Comparison of ENCODE assay signal across 8 mouse cellular contexts in genomic region chr16:30060412-30060811, GRCm38 (mm10). TPM values are rescaled to one million over a fixed set of nuclear protein-coding genes. Genes with fewer than 3 reads are reported as not detected.
DNase-seq lines count a peak whose midpoint lies in the region; ATAC-seq lines count a peak whose summit lies in the region.
"Had no signal": no experiment of that assay in that cellular context is flagged by ENCODE, and none has a peak within 500 bp of the region (broad histone marks: within the 10 kb centered on the region; RNA-seq: fewer than 3 reads in every experiment).

No protein-coding gene starts in this region.

- H3K9ac ChIP-seq in limb, embryonic 12.5 days (replicated peaks) = peak overlapping the region; percentile 37; the same call in 1 of the 2 replicates
- no peak overlapping the region for H3K9ac ChIP-seq in liver, embryonic 11.5 days (ENCODE audit: low read depth, low read length)

- no peak overlapping the region for H3K27ac ChIP-seq in limb, embryonic 12.5 days
- no peak overlapping the region for H3K27ac ChIP-seq in liver, embryonic 11.5 days (ENCODE audit: low read depth, low read length)

- H3K9me3 ChIP-seq in limb, embryonic 12.5 days = no peaks in the 10 kb centered on the region
- H3K9me3 ChIP-seq in liver, embryonic 11.5 days (ENCODE audit: control insufficient read depth, low read length) = no peaks in the 10 kb centered on the region
- H3K9me3 ChIP-seq: megakaryocyte, embryonic 14.5 days had no signal

- WGBS in limb, embryonic 12.5 days = 20% methylated on average over 8 of the region's 8 CpGs
- WGBS in liver, embryonic 11.5 days = 24% methylated on average over 8 of the region's 8 CpGs

- no peak for ATAC-seq in limb, embryonic 12.5 days (ENCODE audit: insufficient number of reproducible peaks, insufficient read depth, low FRiP score, low TSS enrichment, low read depth)
- ATAC-seq in liver, embryonic 11.5 days (replicated peaks; ENCODE audit: low FRiP score) = no peak

- no peak overlapping the region for H3K4me3 ChIP-seq in limb, embryonic 12.5 days (replicated peaks)
- no peak overlapping the region for H3K4me3 ChIP-seq in liver, embryonic 11.5 days (ENCODE audit: low read depth, low read length)
- H3K4me3 ChIP-seq: megakaryocyte, embryonic 14.5 days had no signal

- peaks cover 56% of the 10 kb centered on the region for H3K4me1 ChIP-seq in limb, embryonic 12.5 days (replicated peaks)
- H3K4me1 ChIP-seq in liver, embryonic 11.5 days (replicated peaks; ENCODE audit: control insufficient read depth, insufficient read depth, low read length) = peaks cover 33% of the 10 kb centered on the region

- DNase-seq in 3T3-L1 (ENCODE audit: low read depth, low spot score) (peak; percentile 32), ZHBTc4 (ENCODE audit: low read depth, low spot score) (peak; percentile 45)
- DNase-seq in heart, postnatal 10 days = peak; percentile 69 to 70
- DNase-seq in adrenal gland, postnatal 36 days = no peak
- no peak for DNase-seq in adrenal gland, postnatal 14 days
- DNase-seq in liver, embryonic 11.5 days (ENCODE audit: low spot score) = no peak

- H3K36me3 ChIP-seq in limb, embryonic 12.5 days = no peaks in the 10 kb centered on the region
- H3K36me3 ChIP-seq in liver, embryonic 11.5 days (ENCODE audit: control insufficient read depth, insufficient read depth, low read length) = no peaks in the 10 kb centered on the region

- H3K4me2 ChIP-seq in limb, embryonic 12.5 days = peak overlapping the region; percentile 10; the same call in 1 of the 2 replicates
- H3K4me2 ChIP-seq in liver, embryonic 11.5 days = no peak overlapping the region

- peaks cover 10% of the 10 kb centered on the region; the same call in 1 of the 2 replicates for H3K27me3 ChIP-seq in limb, embryonic 12.5 days
- peaks cover 65% of the 10 kb centered on the region for H3K27me3 ChIP-seq in liver, embryonic 11.5 days (replicated peaks; ENCODE audit: control insufficient read depth, insufficient read depth, low read length)

- intact Hi-C loops in heart, postnatal 10 days (cut with DNase I) = loop anchor here (5.0 kb wide), 1 partner anchor 178 kb away; no protein-coding TSS in a partner anchor

RNA-seq across cellular contexts. Expression of gene Hes1, which starts 3.8 kb away (rescaled TPM):
- total RNA-seq in heart, postnatal 10 days (2021) = 10 to 100 TPM; 49.0 to 58.4 TPM
- 74.9 and 76.9 TPM in 2 replicates for polyA plus RNA-seq in limb, embryonic 12.5 days (2016; fragmentation: Nextera tagmentation; extraction: Ambion mirVana)
- 10 to 100 TPM; 19.2 to 26.1 TPM for total RNA-seq in adrenal gland, postnatal 36 days (2021)
- 21.0 and 26.6 TPM in 2 replicates for total RNA-seq in adrenal gland, postnatal 14 days (2021)
- 22.6 and 25.3 TPM in 2 replicates for polyA plus RNA-seq in liver, embryonic 11.5 days (2014; fragmentation: Nextera tagmentation; extraction: Ambion mirVana)

Comparison
In these comparisons a context has a peak if more than half of its experiments do, and no peak if none do; other contexts are left out.
1. DNase-seq: peak in 3T3-L1 (single experiment), ZHBTc4 (single experiment) and heart, postnatal 10 days (2 of 2); none in adrenal gland, postnatal 36 days (0 of 2), adrenal gland, postnatal 14 days (single experiment) and liver, embryonic 11.5 days (single experiment).